Mouse (Mus musculus) ES-E14 (cell line): ENCODE measurements around the gene Ube2o.

Experiments
- CHD2 ChIP-seq: IDR thresholded peaks from 2 replicates; pipeline ENCODE4 v1.6.1; 2014; ENCODE audit warnings: mild to moderate bottlenecking, low read depth, low read length, inconsistent platforms
- MAFK ChIP-seq: IDR thresholded peaks from 2 replicates; pipeline ENCODE4 v1.6.1; 2014; ENCODE audit warnings: mild to moderate bottlenecking, low read depth, low read length, inconsistent platforms; ENCODE audit not compliant: insufficient read depth

DNA sequence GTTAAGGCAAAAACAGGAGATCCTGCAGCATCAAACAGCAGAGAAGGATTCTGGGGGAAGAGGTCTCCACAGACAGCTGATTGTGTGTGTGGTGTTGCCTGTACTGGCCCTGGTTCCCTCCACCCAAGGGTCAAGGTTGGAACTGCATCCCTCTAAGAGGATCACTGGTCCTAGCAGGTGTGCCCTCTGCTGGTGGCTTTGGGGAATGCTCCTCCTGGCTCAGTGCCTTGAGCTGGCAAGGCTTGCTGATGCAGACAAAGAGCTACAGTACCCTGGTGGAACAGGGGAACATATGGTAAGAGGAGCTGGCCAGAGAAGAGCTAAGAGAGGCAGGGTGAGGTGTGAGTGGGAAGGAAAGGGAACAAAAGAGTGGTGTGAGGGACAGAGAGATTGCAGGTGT lies 11.2 kb upstream of the Ube2o start:
- TF ChIP-seq CHD2 (no peak), MAFK (no peak)
